Mouse (Mus musculus) liver, embryonic 16.5 days (tissue): ENCODE measurements at regions not wholly inside any gene's neighbourhood (a gene's known extent, or its start where the extent isn't known, plus 50 kb on each side); places are given as distances from the start of the nearest gene placed in this dataset.
"Not testable (repeated sequence)": the region's sequence is repeated elsewhere in the genome, so short reads cannot be mapped to it uniquely, and the experiment has no call there.

Source experiments
- ATAC-seq: fragments of 200-750 bp; cut with Nextera tagmentation; 2 replicates; pipeline ENCODE4 v1.8.0; 2017; ENCODE audit warnings: low read depth, mild to moderate bottlenecking, moderate number of reproducible peaks, moderate library complexity
- H3K27ac ChIP-seq: fragments of 300-500 bp; sonication (generic); 2 replicates; pipeline ENCODE4 v1.5.1; 2014; ENCODE audit warnings: mild to moderate bottlenecking, low read length
- H3K27me3 ChIP-seq: fragments of 300-500 bp; sonication (generic); 2 replicates; pipeline ENCODE4 v1.6.1; 2014; ENCODE audit warnings: low read depth, low read length, mixed read lengths; ENCODE audit not compliant: control insufficient read depth, insufficient read depth
- H3K36me3 ChIP-seq: fragments of 300-500 bp; sonication (generic); 2 replicates; pipeline ENCODE4 v1.6.1; 2014; ENCODE audit warnings: mild to moderate bottlenecking; ENCODE audit not compliant: control insufficient read depth, insufficient read depth
- H3K4me1 ChIP-seq: fragments of 300-500 bp; sonication (generic); 2 replicates; pipeline ENCODE4 v1.6.1; 2014; ENCODE audit warnings: low read depth, low read length, mixed read lengths; ENCODE audit not compliant: control insufficient read depth
- H3K4me2 ChIP-seq: fragments of 300-500 bp; sonication (generic); 2 replicates; pipeline ENCODE4 v1.6.1; 2014; ENCODE audit warnings: low read depth, low read length, mixed read lengths
- H3K4me3 ChIP-seq: fragments of 300-500 bp; sonication (generic); 2 replicates; pipeline ENCODE4 v1.5.1; 2014; ENCODE audit warnings: low read depth, mild to moderate bottlenecking, low read length
- H3K9ac ChIP-seq: fragments of 300-500 bp; sonication (generic); 2 replicates; pipeline ENCODE4 v1.6.1; 2014; ENCODE audit warnings: low read depth, low read length
- H3K9me3 ChIP-seq: fragments of 300-500 bp; sonication (generic); replicated peaks from 2 replicates; pipeline ENCODE4 v1.6.1; 2016; ENCODE audit warnings: low read length; ENCODE audit not compliant: control insufficient read depth
- whole genome bisulfite sequencing: fragments of 180-500 bp; shearing (Covaris S2); extraction: QIAGEN DNeasy Blood & Tissue Kit; methylation state at CpG from one replicate; pipeline ENCODE4 v1.1.7; 2014; ENCODE audit not compliant: insufficient replicate concordance; 5-methylcytosine and 5-hydroxymethylcytosine counted together

DNA sequence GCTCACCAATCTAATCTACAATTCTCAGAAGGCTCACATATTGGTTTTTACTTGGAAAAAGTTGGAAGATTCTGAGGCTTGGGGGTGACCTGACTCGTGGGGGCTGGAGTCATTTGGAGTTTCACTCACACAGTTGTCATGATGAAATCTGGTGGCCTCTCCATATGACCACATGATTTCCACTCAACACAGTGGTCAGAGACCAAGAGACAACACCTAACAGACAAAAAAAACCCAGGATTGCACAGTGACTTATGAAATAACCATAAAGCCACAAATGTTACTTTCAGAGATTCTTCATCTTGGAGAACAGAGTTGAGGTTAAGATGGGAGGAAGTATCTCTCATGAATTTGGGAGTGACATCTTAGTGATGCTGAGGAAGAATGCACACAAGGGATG lies 263.4 kb upstream of the Tgfbr2 start:
- H3K27me3 ChIP-seq: no peaks in the 10 kb centered on the region
- ATAC-seq: no peak
- H3K27ac ChIP-seq: no peak overlapping the region
- no peaks in the 10 kb centered on the region for H3K9me3 ChIP-seq
- H3K9ac ChIP-seq: no peak overlapping the region
- no peaks in the 10 kb centered on the region for H3K4me1 ChIP-seq
- 23% methylated on average over 1 of the region's 1 CpGs for WGBS
- H3K4me2 ChIP-seq: no peak overlapping the region
- no peak overlapping the region for H3K4me3 ChIP-seq
- no peaks in the 10 kb centered on the region for H3K36me3 ChIP-seq

DNA sequence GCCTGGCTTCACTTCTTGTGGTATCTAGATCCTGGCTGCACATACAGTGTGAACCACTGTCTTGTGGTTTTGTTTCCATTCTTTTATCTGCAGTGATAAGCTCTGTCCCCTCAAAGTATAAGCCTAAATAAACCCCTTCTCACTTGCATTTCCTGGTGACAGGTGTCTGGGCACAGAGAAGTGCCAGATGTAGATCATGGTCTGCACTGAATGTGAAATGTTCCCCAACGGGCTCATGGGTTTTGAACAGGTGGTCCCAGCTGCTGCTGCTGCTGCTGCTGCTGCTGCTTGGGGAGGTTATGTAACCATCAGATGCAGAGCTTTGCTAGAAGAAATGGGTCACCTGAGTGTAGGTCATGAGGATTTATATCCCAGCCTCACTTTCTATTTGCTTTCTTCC lies 259.3 kb upstream of the Tgfbr2 start:
- Histone ChIP-seq H3K27me3 (no peaks in the 10 kb centered on the region), H3K9me3 (no peaks in the 10 kb centered on the region), H3K4me2 (no peak overlapping the region), H3K4me3 (no peak overlapping the region), H3K27ac (no peak overlapping the region), H3K4me1 (no peaks in the 10 kb centered on the region), H3K36me3 (no peaks in the 10 kb centered on the region), H3K9ac (no peak overlapping the region)
- no peak for ATAC-seq
- 44% methylated on average over 1 of the region's 1 CpGs for WGBS

DNA sequence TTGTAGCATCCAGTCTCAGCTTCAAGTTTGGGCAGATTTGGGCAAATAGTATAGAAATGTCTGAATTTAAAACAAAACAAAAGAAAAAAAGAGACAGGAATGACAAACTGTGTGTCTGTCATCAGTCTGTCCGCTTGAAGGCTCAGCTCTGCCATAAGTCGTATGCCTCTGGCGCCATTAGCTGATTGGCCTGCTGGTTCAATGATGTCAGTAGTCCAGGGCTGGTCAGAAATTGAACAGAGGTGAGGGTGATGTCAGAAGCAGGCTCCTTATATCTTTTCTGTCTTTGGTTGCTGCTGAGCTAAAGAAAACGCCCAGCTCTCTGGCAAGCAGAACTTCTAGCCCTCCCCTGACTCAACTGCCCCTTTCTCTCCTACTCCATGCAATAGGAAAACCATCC lies 253.9 kb upstream of the Tgfbr2 start:
- Histone ChIP-seq H3K4me1 (no peaks in the 10 kb centered on the region), H3K27ac (no peak overlapping the region), H3K4me3 (no peak overlapping the region), H3K9me3 (no peaks in the 10 kb centered on the region), H3K27me3 (no peaks in the 10 kb centered on the region), H3K4me2 (no peak overlapping the region), H3K9ac (no peak overlapping the region), H3K36me3 (no peaks in the 10 kb centered on the region)
- ATAC-seq: no peak
- WGBS: 70% methylated on average over 4 of the region's 4 CpGs

DNA sequence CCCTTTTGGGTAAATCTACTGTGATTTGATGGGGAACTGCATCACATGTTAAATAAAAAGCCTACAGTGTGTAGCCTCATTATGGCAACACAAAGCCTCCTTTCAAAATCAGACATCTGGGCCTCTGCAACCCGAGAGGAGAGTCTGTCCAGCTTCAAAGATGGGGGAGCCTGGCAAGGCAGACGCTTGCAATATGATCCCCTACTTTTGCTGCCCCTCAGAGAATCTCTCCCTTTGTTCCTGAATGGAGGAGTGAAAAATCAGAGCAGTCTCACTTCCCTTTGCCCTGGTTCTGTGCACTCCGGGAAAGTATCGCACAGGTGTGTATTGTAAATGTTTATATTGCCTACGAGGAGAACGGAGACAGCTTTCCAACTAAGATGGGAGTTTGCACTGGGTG lies 253.3 kb upstream of the Tgfbr2 start:
- no peak overlapping the region for H3K9ac ChIP-seq
- WGBS: 70% methylated on average over 6 of the region's 6 CpGs
- no peaks in the 10 kb centered on the region for H3K9me3 ChIP-seq
- no peaks in the 10 kb centered on the region for H3K4me1 ChIP-seq
- no peak overlapping the region for H3K4me3 ChIP-seq
- H3K36me3 ChIP-seq: no peaks in the 10 kb centered on the region
- H3K4me2 ChIP-seq: no peak overlapping the region
- no peak overlapping the region for H3K27ac ChIP-seq
- no peak for ATAC-seq
- H3K27me3 ChIP-seq: no peaks in the 10 kb centered on the region

DNA sequence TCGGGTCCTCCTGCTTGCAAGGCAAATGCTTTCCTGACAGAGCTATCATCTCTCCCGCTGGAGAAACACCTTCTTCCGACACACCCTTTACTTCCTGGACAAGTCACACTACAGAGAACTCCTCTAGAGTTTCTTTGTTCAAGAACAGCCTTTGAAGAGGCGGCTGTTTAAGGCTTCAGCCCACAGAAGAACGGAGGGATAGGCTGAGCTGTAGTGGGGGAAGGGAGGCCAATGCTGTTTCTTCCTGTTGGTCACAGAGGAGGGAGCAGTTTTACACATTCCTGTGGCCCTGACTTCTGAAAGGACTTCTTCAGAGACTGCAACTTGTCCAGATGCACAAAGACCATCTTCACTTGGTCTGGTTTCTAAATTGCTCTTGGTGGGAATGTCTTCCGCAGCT lies 252.1 kb upstream of the Tgfbr2 start:
- Histone ChIP-seq H3K4me3 (no peak overlapping the region), H3K9me3 (no peaks in the 10 kb centered on the region), H3K27me3 (no peaks in the 10 kb centered on the region), H3K4me2 (no peak overlapping the region), H3K36me3 (no peaks in the 10 kb centered on the region), H3K9ac (no peak overlapping the region), H3K4me1 (no peaks in the 10 kb centered on the region), H3K27ac (no peak overlapping the region)
- WGBS: 44% methylated on average over 6 of the region's 6 CpGs
- ATAC-seq: no peak

DNA sequence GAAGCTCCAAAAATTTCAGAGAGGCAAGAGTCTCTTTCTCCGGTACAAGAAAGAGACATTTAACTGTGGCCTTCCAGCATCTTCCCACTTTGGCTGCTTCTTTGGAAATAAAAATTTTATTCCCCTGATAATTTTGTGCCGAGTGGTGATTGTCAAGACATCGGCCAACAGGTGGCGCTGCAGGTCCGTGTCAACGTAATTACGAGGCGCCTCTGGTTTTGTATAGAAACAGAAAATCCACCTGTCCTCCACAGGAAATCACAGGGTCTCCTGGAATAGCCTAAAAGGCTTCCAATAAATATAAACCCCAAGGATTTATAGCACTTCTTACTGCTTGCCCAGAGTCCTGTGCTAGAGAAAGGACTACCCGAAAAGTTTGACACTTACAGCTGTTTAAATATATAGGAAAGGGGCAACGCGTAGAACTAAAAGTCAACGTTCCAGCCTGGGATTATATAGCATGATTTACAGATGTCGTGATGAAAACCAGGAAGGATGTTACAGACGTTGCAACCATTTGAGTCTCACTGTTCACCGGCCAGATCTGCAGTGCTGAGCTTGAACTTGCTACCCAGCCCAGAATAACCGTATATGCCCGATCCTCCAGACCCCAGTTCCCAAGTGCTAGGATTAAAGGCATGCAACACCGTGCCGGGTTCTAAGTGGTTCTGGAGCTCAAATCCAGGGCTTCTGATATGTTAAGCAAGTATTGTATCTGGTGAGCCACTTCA lies 251.3 kb upstream of the Tgfbr2 start:
- 44% methylated on average over 19 of the region's 19 CpGs for WGBS
- no peaks in the 10 kb centered on the region for H3K4me1 ChIP-seq
- no peaks in the 10 kb centered on the region for H3K36me3 ChIP-seq
- no peak overlapping the region for H3K9ac ChIP-seq
- no peak for ATAC-seq
- no peaks in the 10 kb centered on the region for H3K9me3 ChIP-seq
- H3K27ac ChIP-seq: no peak overlapping the region
- no peak overlapping the region for H3K4me3 ChIP-seq
- H3K27me3 ChIP-seq: no peaks in the 10 kb centered on the region
- no peak overlapping the region for H3K4me2 ChIP-seq

DNA sequence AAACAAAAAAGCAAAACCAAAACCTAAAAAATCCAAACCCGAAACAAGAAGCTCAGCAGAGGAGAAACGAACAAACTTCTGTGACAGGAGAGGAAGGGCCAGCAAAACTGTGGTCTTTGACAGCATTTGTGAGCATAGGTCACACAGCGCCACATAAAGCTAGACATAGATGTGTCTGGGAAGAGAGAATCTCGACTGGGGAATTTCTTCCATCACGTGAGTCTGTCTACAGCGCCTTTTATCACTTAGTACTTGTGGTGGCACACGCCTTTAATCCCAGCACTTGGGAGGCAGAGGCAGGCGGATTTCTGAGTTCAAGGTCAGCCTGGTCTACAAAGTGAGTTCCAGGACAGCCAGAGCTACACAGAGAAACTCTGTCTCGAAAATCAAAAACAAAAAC lies 250.2 kb upstream of the Tgfbr2 start:
- not testable (repeated sequence) for ATAC-seq

DNA sequence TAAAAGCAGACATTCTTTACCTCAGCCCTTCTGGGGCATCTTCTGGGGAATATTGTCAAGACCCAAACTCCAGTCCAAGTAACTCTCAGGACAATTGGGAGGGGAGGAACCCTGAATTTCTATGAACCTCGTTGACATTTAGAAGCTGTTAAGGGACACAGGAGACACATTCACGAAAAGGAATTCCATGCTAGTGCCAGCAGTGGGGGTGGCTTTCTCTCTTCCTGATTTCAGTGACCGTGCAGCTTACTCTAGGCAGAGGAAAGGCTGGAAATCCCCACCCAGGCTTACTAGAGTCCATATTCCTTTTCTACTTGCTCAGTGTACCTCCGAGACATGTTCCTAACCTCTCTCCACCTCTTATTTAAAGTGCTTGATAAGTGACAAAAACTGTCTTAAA lies 239.9 kb upstream of the Tgfbr2 start:
- H3K4me1 ChIP-seq: no peaks in the 10 kb centered on the region
- H3K27ac ChIP-seq: no peak overlapping the region
- no peaks in the 10 kb centered on the region for H3K27me3 ChIP-seq
- no peak overlapping the region for H3K4me2 ChIP-seq
- no peaks in the 10 kb centered on the region for H3K36me3 ChIP-seq
- no peak overlapping the region for H3K4me3 ChIP-seq
- WGBS: 47% methylated on average over 4 of the region's 4 CpGs
- ATAC-seq: no peak
- no peak overlapping the region for H3K9ac ChIP-seq
- H3K9me3 ChIP-seq: no peaks in the 10 kb centered on the region

More for the DNA sequence above, 250.2 kb upstream of the Tgfbr2 start:
- not testable (repeated sequence) for H3K36me3 ChIP-seq, H3K27ac ChIP-seq, H3K27me3 ChIP-seq, H3K4me3 ChIP-seq, H3K9ac ChIP-seq, H3K4me1 ChIP-seq, H3K4me2 ChIP-seq, H3K9me3 ChIP-seq
- WGBS: 68% methylated on average over 9 of the region's 9 CpGs

DNA sequence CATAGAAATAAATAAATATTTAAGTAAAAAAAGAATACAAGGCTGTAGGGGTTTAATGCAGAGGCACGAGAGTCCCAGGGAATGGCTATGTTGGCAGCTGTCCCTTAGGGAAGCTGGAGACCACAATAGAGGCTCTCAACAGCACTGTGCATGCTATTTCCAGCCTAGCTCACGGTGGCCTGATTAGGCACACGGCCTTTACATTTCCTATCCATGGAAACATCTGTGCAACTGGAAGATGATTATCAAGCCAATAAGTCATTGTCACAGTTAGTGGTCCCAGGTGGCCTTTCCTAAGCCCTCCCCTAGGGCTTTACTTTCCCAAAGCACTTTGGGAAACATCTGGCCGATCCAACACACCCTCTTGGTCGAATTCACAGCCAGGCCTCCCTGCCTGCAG lies 235.9 kb upstream of the Tgfbr2 start:
- WGBS: 30% methylated on average over 5 of the region's 5 CpGs
- no peaks in the 10 kb centered on the region for H3K36me3 ChIP-seq

More for the DNA sequence above, 235.9 kb upstream of the Tgfbr2 start:
- no peak for ATAC-seq
- Histone ChIP-seq H3K4me3 (no peak overlapping the region), H3K9ac (no peak overlapping the region), H3K9me3 (no peaks in the 10 kb centered on the region), H3K4me1 (no peaks in the 10 kb centered on the region), H3K27me3 (no peaks in the 10 kb centered on the region), H3K4me2 (no peak overlapping the region), H3K27ac (no peak overlapping the region)
